Mouse (Mus musculus) heart, adult 2 months (tissue): ENCODE measurements at regions not wholly inside any gene's neighbourhood (a gene's known extent, or its start where the extent isn't known, plus 50 kb on each side); places are given as distances from the start of the nearest gene placed in this dataset.

Experiments used
- DNase-seq, 2 experiments: peaks; one replicate each; pipeline ENCODE4 v3.0.0; 2021
- H3K27ac ChIP-seq: fragments of 200-600 bp; 2 replicates; pipeline ENCODE4 v1.8.1; 2022
- H3K27me3 ChIP-seq: fragments of 200-500 bp; 2 replicates; pipeline ENCODE4 v1.6.1; 2012; ENCODE audit warnings: mild to moderate bottlenecking, low read length, inconsistent platforms, mixed read lengths; ENCODE audit not compliant: control insufficient read depth, insufficient read depth
- H3K36me3 ChIP-seq: fragments of 200-500 bp; 2 replicates; pipeline ENCODE4 v1.6.1; 2012; ENCODE audit warnings: low read length, inconsistent platforms; ENCODE audit not compliant: control insufficient read depth, insufficient read depth
- H3K4me1 ChIP-seq: fragments of 200-500 bp; 2 replicates; pipeline ENCODE4 v1.6.1; 2011; ENCODE audit warnings: low read length; ENCODE audit not compliant: control insufficient read depth, insufficient read depth
- H3K4me3 ChIP-seq: fragments of 200-600 bp; 2 replicates; pipeline ENCODE4 v1.8.1; 2022
- H3K79me2 ChIP-seq: fragments of 200-500 bp; replicated peaks from 2 replicates; pipeline ENCODE4 v1.6.1; 2012; ENCODE audit warnings: mild to moderate bottlenecking, inconsistent platforms, low read length, moderate library complexity, mixed read lengths; ENCODE audit not compliant: control insufficient read depth, insufficient read depth
- H3K9ac ChIP-seq: fragments of 200-500 bp; 2 replicates; pipeline ENCODE4 v1.6.1; 2012; ENCODE audit warnings: low read depth, mild to moderate bottlenecking, control low read depth, inconsistent platforms, low read length, mixed read lengths
- CTCF ChIP-seq: fragments of 200-600 bp; IDR thresholded peaks from 2 replicates; pipeline ENCODE4 v1.8.1; 2022; ENCODE audit warnings: antibody characterized with exemption, mild to moderate bottlenecking, moderate library complexity
- EP300 ChIP-seq: fragments of 200-500 bp; IDR thresholded peaks from 2 replicates; pipeline ENCODE4 v1.6.1; 2011; ENCODE audit warnings: low read depth, low read length, control low read depth; ENCODE audit not compliant: insufficient read depth
- POLR2A ChIP-seq: fragments of 200-500 bp; IDR thresholded peaks from 2 replicates; pipeline ENCODE4 v1.6.1; 2011; ENCODE audit warnings: mild to moderate bottlenecking, low read depth, low read length, control low read depth; ENCODE audit not compliant: insufficient read depth
- WGBS: fragments of 180-500 bp; shearing (Covaris S2); methylation state at CpG from one replicate; pipeline ENCODE4 v1.1.7; 2018; 5-methylcytosine and 5-hydroxymethylcytosine counted together
- intact Hi-C: fragments of 180-260 bp; cut with DNase I; formaldehyde crosslinking; loops from one replicate; pipeline ENCODE4 v1.15.1; 2025

GRCm38 (mm10) chrX:112925542-112926182 lies 227.2 kb upstream of the Pof1b start:
- no peaks in the 10 kb centered on the region for H3K79me2 ChIP-seq
- 58% methylated on average over 1 of the region's 1 CpGs for WGBS
- intact Hi-C loops: no loop called here
- H3K4me3 ChIP-seq: no peak overlapping the region
- H3K27me3 ChIP-seq: no peaks in the 10 kb centered on the region
- DNase-seq: no peak
- TF ChIP-seq POLR2A: no peak
- no peak for TF ChIP-seq CTCF
- no peak for TF ChIP-seq EP300
- H3K27ac ChIP-seq: no peak overlapping the region
- no peak overlapping the region for H3K9ac ChIP-seq
- no peaks in the 10 kb centered on the region for H3K4me1 ChIP-seq
- H3K36me3 ChIP-seq: no peaks in the 10 kb centered on the region

GRCm38 (mm10) chrX:112903631-112904410 lies 205.4 kb upstream of the Pof1b start:
- Histone ChIP-seq H3K9ac (no peak overlapping the region), H3K4me3 (no peak overlapping the region), H3K27ac (no peak overlapping the region), H3K79me2 (no peaks in the 10 kb centered on the region), H3K36me3 (no peaks in the 10 kb centered on the region), H3K4me1 (no peaks in the 10 kb centered on the region), H3K27me3 (no peaks in the 10 kb centered on the region)
- DNase-seq: no peak
- 34% methylated on average over 11 of the region's 11 CpGs for WGBS
- intact Hi-C loops: loop anchor here (2.0 kb wide), 1 partner anchor 379 kb away; no protein-coding TSS in a partner anchor
- TF ChIP-seq CTCF (peak; percentile 84), POLR2A (no peak)

GRCm38 (mm10) chrX:112886539-112886938 lies 188.1 kb upstream of the Pof1b start:
- H3K4me3 ChIP-seq: no peak overlapping the region
- H3K27ac ChIP-seq: no peak overlapping the region
- TF ChIP-seq EP300 (no peak), CTCF (no peak), POLR2A (no peak)
- no peaks in the 10 kb centered on the region for H3K79me2 ChIP-seq
- no peak for DNase-seq
- 72% methylated on average over 2 of the region's 2 CpGs for WGBS
- no peak overlapping the region for H3K9ac ChIP-seq
- H3K36me3 ChIP-seq: no peaks in the 10 kb centered on the region
- no peaks in the 10 kb centered on the region for H3K4me1 ChIP-seq
- intact Hi-C loops: no loop called here
- no peaks in the 10 kb centered on the region for H3K27me3 ChIP-seq
